Mouse (Mus musculus) limb, embryonic 15.5 days (tissue): ENCODE results near the gene Fam124a. TPM values are rescaled to one million over a fixed set of nuclear protein-coding genes. Genes with fewer than 3 reads are reported as not detected.
"Not testable (repeated sequence)": the region's sequence is repeated elsewhere in the genome, so short reads cannot be mapped to it uniquely, and the experiment has no call there.

Experiments used
- ATAC-seq: fragments of 200-750 bp; cut with Nextera tagmentation; 2 replicates; pipeline ENCODE4 v1.8.0; 2017; ENCODE audit warnings: low read depth, moderate TSS enrichment; ENCODE audit not compliant: insufficient number of reproducible peaks, low FRiP score, low TSS enrichment
- H3K27ac ChIP-seq: fragments of 300-500 bp; sonication (generic); 2 replicates; pipeline ENCODE4 v1.5.1; 2015; ENCODE audit warnings: moderate library complexity, mild to moderate bottlenecking, inconsistent platforms
- H3K27me3 ChIP-seq: fragments of 300-500 bp; sonication (generic); 2 replicates; pipeline ENCODE4 v1.6.1; 2015; ENCODE audit warnings: inconsistent platforms
- H3K36me3 ChIP-seq: fragments of 300-500 bp; sonication (generic); 2 replicates; pipeline ENCODE4 v1.6.1; 2015; ENCODE audit warnings: inconsistent platforms
- H3K4me1 ChIP-seq: fragments of 300-500 bp; sonication (generic); 2 replicates; pipeline ENCODE4 v1.6.1; 2015; ENCODE audit warnings: inconsistent platforms
- H3K4me2 ChIP-seq: fragments of 300-500 bp; sonication (generic); 2 replicates; pipeline ENCODE4 v1.6.1; 2015; ENCODE audit warnings: mild to moderate bottlenecking, inconsistent platforms
- H3K4me3 ChIP-seq: fragments of 300-500 bp; sonication (generic); 2 replicates; pipeline ENCODE4 v1.5.1; 2015; ENCODE audit warnings: mild to moderate bottlenecking, inconsistent platforms
- H3K9ac ChIP-seq: fragments of 300-500 bp; sonication (generic); 2 replicates; pipeline ENCODE4 v1.6.1; 2015; ENCODE audit warnings: inconsistent platforms
- H3K9me3 ChIP-seq: fragments of 300-500 bp; sonication (generic); 2 replicates; pipeline ENCODE4 v1.6.1; 2016; ENCODE audit warnings: inconsistent platforms
- WGBS: fragments of 180-500 bp; shearing (Covaris S2); methylation state at CpG from one replicate; pipeline ENCODE4 v1.1.7; 2015; 5-methylcytosine and 5-hydroxymethylcytosine counted together
- polyA plus RNA-seq: library from polyadenylated mRNA; unstranded; fragments of >200 nt; fragmentation: Nextera tagmentation; extraction: Ambion mirVana; gene quantifications from 2 replicates; pipeline ENCODE4 v1.2.1, GENCODE M21; 2015

The Fam124a gene
- polyA plus RNA-seq, 1 experiment from 2014 or later: 4.4 TPM

GRCm38 (mm10) chr14:62553786-62554185 is 1.8 kb upstream of the Fam124a start:
- H3K36me3 ChIP-seq: no peaks in the 10 kb centered on the region
- H3K4me3 ChIP-seq: no peak overlapping the region
- H3K9me3 ChIP-seq: no peaks in the 10 kb centered on the region
- 60% methylated on average over 5 of the region's 5 CpGs for WGBS
- H3K27me3 ChIP-seq: peaks cover 36% of the 10 kb centered on the region
- H3K27ac ChIP-seq: no peak overlapping the region
- H3K4me1 ChIP-seq: peaks cover 14% of the 10 kb centered on the region
- no peak overlapping the region for H3K4me2 ChIP-seq
- no peak for ATAC-seq
- H3K9ac ChIP-seq: no peak overlapping the region

- H3K27me3 ChIP-seq: peaks cover 40% of the 10 kb centered on the region
- H3K36me3 ChIP-seq: no peaks in the 10 kb centered on the region
- H3K9ac ChIP-seq: peak overlapping the region; percentile 29; the same call in 1 of the 2 replicates
- ATAC-seq: peak; percentile 71
- peak overlapping the region; percentile 80 for H3K4me2 ChIP-seq
- no peaks in the 10 kb centered on the region for H3K9me3 ChIP-seq
- H3K4me3 ChIP-seq: peak overlapping the region; percentile 56
- peaks cover 14% of the 10 kb centered on the region for H3K4me1 ChIP-seq
- WGBS: 12% methylated on average over 37 of the region's 38 CpGs
- H3K27ac ChIP-seq: no peak overlapping the region
These were observed 588 bp downstream of the Fam124a start for GRCm38 (mm10) chr14:62555840-62556810.

- H3K27ac ChIP-seq: no peak overlapping the region
- no peak for ATAC-seq
- no peak overlapping the region for H3K9ac ChIP-seq
- H3K9me3 ChIP-seq: no peaks in the 10 kb centered on the region
- peaks cover 14% of the 10 kb centered on the region for H3K4me1 ChIP-seq
- no peak overlapping the region for H3K4me2 ChIP-seq
- peaks cover 45% of the 10 kb centered on the region for H3K27me3 ChIP-seq
- 79% methylated on average over 3 of the region's 3 CpGs for WGBS
- no peaks in the 10 kb centered on the region for H3K36me3 ChIP-seq
- H3K4me3 ChIP-seq: no peak overlapping the region
These were observed 1.6 kb downstream of the Fam124a start for GRCm38 (mm10) chr14:62557111-62557510.

GRCm38 (mm10) chr14:62561875-62562748 is 6.6 kb downstream of the Fam124a start:
- Histone ChIP-seq H3K9me3 (no peaks in the 10 kb centered on the region), H3K27ac (no peak overlapping the region), H3K9ac (no peak overlapping the region), H3K4me2 (no peak overlapping the region), H3K36me3 (no peaks in the 10 kb centered on the region), H3K4me3 (no peak overlapping the region), H3K4me1 (0 out of 2 replicates have a peak, but pooled peaks cover 4% of the 10 kb centered on the region), H3K27me3 (peaks cover 27% of the 10 kb centered on the region; the same call in 1 of the 2 replicates)
- WGBS: 58% methylated on average over 17 of the region's 17 CpGs
- no peak for ATAC-seq

GRCm38 (mm10) chr14:62563679-62564078 is 8.1 kb downstream of the Fam124a start:
- Histone ChIP-seq H3K4me2 (no peak overlapping the region), H3K36me3 (no peaks in the 10 kb centered on the region), H3K4me3 (no peak overlapping the region), H3K27me3 (peaks cover 14% of the 10 kb centered on the region; the same call in 1 of the 2 replicates), H3K9ac (no peak overlapping the region), H3K27ac (no peak overlapping the region), H3K4me1 (0 out of 2 replicates have a peak, but pooled peaks cover 4% of the 10 kb centered on the region), H3K9me3 (no peaks in the 10 kb centered on the region)
- 22% methylated on average over 7 of the region's 7 CpGs for WGBS
- ATAC-seq: no peak

- H3K36me3 ChIP-seq, H3K4me2 ChIP-seq, H3K27me3 ChIP-seq, ATAC-seq, H3K4me3 ChIP-seq, H3K9me3 ChIP-seq, H3K27ac ChIP-seq, H3K9ac ChIP-seq: not testable (repeated sequence)
- WGBS: 85% methylated on average over 9 of the region's 9 CpGs
- H3K4me1 ChIP-seq: peaks cover 11% of the 10 kb centered on the region; the same call in 1 of the 2 replicates
These were observed 11.3 kb downstream of the Fam124a start, which contains the start of gene Gm4131 for GRCm38 (mm10) chr14:62566821-62567220. Gene Gm4131, minus strand, starts transcription at chr14:62566921.

- Histone ChIP-seq H3K4me2 (no peak overlapping the region), H3K27ac (0 out of 2 replicates have a peak overlapping the region, but pooled peaks have one; percentile 17), H3K36me3 (no peaks in the 10 kb centered on the region), H3K9me3 (no peaks in the 10 kb centered on the region), H3K4me1 (peaks cover 10% of the 10 kb centered on the region), H3K27me3 (no peaks in the 10 kb centered on the region), H3K4me3 (no peak overlapping the region), H3K9ac (no peak overlapping the region)
- WGBS: 90% methylated on average over 5 of the region's 5 CpGs
- no peak for ATAC-seq
These were observed 13.9 kb downstream of the Fam124a start for GRCm38 (mm10) chr14:62569463-62569862.

GRCm38 (mm10) chr14:62570299-62570698 is 14.8 kb downstream of the Fam124a start:
- Histone ChIP-seq H3K9ac (no peak overlapping the region), H3K4me3 (no peak overlapping the region), H3K27me3 (no peaks in the 10 kb centered on the region), H3K36me3 (no peaks in the 10 kb centered on the region), H3K27ac (0 out of 2 replicates have a peak overlapping the region, but pooled peaks have one; percentile 17), H3K4me2 (no peak overlapping the region), H3K4me1 (peaks cover 10% of the 10 kb centered on the region), H3K9me3 (no peaks in the 10 kb centered on the region)
- 24% methylated on average over 4 of the region's 4 CpGs for WGBS
- no peak for ATAC-seq

- Histone ChIP-seq H3K27ac (no peak overlapping the region), H3K27me3 (no peaks in the 10 kb centered on the region), H3K4me3 (no peak overlapping the region), H3K9ac (no peak overlapping the region), H3K9me3 (no peaks in the 10 kb centered on the region), H3K4me1 (peaks cover 10% of the 10 kb centered on the region), H3K36me3 (no peaks in the 10 kb centered on the region), H3K4me2 (no peak overlapping the region)
- 0% methylated on average over 2 of the region's 3 CpGs for WGBS
- no peak for ATAC-seq
These were observed 17.9 kb downstream of the Fam124a start for GRCm38 (mm10) chr14:62573454-62573853.

- H3K4me1 ChIP-seq: peaks cover 7% of the 10 kb centered on the region
- no peak overlapping the region for H3K4me2 ChIP-seq
- WGBS: 64% methylated on average over 6 of the region's 6 CpGs
- no peaks in the 10 kb centered on the region for H3K9me3 ChIP-seq
- H3K27ac ChIP-seq: no peak overlapping the region
- H3K36me3 ChIP-seq: no peaks in the 10 kb centered on the region
- no peak for ATAC-seq
- H3K4me3 ChIP-seq: no peak overlapping the region
- H3K27me3 ChIP-seq: 0 out of 2 replicates have a peak, but pooled peaks cover 4% of the 10 kb centered on the region
- no peak overlapping the region for H3K9ac ChIP-seq
These were observed 19.4 kb downstream of the Fam124a start for GRCm38 (mm10) chr14:62574906-62575305.

GRCm38 (mm10) chr14:62575862-62576261 is 20.3 kb downstream of the Fam124a start:
- no peak for ATAC-seq
- Histone ChIP-seq H3K9ac (no peak overlapping the region), H3K9me3 (no peaks in the 10 kb centered on the region), H3K27ac (no peak overlapping the region), H3K4me3 (no peak overlapping the region), H3K4me2 (no peak overlapping the region), H3K27me3 (0 out of 2 replicates have a peak, but pooled peaks cover 4% of the 10 kb centered on the region), H3K36me3 (no peaks in the 10 kb centered on the region), H3K4me1 (peaks cover 3% of the 10 kb centered on the region)
- WGBS: 69% methylated on average over 8 of the region's 8 CpGs
